Mouse (Mus musculus) lung, postnatal 14 days (tissue): ENCODE data around the gene Efcc1.
A peak's percentile ranks its signal among the peaks of the same experiment; 100 is the strongest.
"Not testable (repeated sequence)": the region's sequence is repeated elsewhere in the genome, so short reads cannot be mapped to it uniquely, and the experiment has no call there.

Source experiments
- DNase-seq: peaks from one replicate; pipeline ENCODE4 v3.0.0; 2021

Efcc1 gene

DNA sequence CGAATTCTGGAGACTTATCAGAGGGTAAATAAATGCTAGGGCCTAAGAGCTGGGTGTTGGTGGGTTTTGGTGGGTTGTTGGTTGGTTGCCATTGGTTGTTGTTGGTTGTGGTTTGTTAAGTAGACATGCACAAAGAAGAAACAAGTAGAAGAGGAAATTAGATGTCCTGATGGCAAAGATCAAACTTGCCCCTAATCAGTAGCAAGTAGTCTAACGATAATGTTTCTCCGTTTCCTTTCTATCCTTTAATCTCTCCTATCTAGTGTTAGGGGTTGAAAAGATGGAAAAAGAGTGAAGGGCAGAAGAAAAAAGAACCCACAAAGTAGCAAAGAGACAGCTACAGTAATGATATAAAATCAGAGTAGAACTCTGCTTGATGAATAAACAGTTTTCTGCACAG lies 14.0 kb downstream of the Efcc1 start:
- no peak for DNase-seq

- peak; percentile 29 for DNase-seq
These were observed 14.6 kb downstream of the Efcc1 start for GRCm38 (mm10) chr6:87745301-87745700.

GRCm38 (mm10) chr6:87746059-87746458 lies 15.4 kb downstream of the Efcc1 start:
- peak; percentile 24 for DNase-seq

DNA sequence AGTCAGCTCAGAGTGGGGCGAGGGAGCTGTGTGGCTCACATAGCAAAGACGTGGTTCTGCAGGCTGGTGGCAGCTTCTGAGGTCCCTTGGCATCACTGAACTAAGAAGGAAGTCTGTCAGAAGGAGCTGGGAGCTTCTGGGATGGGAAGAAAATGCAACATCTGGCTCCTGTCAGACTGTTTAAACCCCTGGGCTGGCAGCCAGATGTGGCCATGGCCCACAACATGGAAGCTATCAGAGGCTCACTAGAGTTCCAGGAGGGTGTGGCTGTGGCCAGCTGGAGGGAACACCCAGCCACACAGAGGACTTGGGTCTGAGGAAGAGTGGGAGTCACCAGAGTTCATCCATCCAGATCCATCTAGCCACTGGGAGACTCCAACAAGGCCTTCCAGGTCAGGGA lies 16.2 kb downstream of the Efcc1 start:
- DNase-seq: peak; percentile 56

DNA sequence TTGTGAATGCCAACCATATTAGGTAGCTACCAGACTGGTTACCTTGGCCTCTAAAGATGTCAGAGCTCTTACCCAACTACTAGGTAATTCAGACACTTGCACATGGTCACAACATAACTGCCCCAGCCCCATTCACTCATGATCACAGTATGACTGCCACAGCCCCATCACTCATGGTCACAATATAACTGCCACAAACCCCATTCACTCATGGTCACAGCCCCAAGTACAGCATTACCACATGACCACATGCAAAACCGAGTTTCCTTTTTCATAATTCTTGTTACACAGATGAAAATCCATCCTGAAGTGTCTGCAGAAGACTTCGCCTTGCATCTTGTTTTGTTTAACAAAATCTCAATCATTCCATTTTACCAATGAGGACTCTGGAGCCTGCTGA lies 17.4 kb downstream of the Efcc1 start:
- no peak for DNase-seq

DNA sequence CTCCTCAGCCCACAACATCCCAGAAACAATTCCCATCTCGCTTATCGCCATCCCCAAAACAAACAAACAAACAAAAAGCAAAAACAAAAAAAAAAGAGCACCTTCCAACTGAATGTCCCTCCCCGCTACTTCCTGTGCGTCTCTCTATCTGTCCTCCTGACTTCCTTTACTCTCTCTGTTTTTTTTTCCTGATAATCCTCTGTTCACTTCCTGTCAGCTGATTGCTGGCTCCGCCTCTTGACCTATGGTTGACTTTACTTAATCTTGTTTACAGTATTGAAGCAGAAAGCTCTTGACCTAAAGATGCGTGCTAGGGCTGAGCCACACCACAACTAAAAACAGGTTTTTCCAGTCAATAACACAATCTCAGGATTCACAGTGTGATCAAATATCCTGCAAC lies 17.9 kb downstream of the Efcc1 start:
- no peak for DNase-seq

DNA sequence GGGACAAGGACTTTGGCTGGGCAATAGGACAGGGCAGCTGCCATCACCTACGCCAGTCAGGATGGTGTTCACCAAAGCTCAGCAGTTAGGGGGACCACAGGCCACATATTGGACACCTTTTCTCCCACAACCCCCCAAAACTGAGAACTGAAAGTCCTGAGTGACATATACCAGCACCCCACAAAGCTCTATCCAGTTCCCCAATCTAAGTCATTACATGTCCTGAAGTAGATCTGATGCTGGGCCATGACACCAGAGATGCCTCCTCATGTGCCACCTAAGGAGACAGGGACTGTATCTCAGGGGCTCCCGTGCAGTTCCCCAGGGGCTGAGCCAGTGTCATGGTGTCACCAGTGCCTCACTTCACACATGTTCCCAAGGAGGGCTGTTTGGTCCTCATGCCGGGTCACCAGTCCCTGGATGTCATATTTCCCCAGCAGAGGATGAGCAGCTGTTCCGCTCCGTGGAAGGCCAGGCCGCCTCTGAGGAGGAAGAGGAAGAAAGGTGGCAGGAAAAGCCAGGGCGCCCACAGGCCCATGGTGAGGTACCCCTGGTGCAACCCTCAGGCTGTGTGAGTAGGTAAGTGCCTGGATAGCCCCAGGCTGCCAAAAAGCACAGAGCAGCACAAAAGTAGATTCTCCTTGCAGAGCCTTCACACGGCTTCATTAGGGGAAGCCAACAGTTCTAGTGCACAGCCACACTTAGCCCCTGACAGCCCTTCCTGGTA lies 19.7 kb downstream of the Efcc1 start:
- DNase-seq: no peak

- DNase-seq: no peak
These were observed 20.9 kb downstream of the Efcc1 start for GRCm38 (mm10) chr6:87751574-87751973.

DNA sequence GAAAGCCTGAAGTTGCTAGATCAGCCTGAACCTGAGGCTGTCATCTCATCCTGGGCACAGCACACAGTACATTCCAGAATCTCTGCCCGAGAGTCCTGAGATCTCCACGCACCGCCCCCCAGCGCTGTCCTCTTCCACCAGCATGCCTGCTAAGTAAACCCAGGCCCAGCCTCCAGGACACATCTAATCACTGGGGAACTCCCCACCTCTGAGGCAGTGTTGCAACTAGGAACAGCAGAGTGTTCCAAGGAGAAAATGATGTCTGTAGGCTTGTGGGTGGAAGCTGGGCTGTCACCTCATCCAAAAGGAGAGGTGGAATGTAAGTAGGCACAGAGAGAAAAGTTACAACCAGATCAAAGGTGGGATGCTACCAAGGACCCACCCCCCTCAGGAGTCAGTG lies 24.5 kb downstream of the Efcc1 start:
- DNase-seq: no peak

GRCm38 (mm10) chr6:87756896-87757295 lies 26.2 kb downstream of the Efcc1 start:
- no peak for DNase-seq

DNA sequence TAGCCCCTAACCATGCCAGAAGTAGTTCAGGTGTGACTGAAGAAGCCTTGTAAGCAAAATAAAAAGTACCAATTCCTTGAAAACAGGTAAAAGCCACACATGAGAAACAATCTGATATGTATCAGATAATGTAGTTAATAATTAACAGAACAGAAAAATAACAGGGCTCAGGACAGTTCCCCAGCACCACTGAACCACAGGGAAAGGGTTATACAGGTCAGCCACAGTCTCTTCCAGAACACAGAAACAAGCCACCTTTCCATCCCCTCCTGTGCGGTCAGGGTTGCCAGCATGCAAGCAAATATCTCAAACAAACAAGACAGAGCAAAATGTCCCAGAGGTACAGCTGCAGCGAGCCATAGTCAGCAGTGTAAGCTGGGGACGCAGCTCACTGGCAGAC lies 28.7 kb downstream of the Efcc1 start:
- no peak for DNase-seq

- no peak for DNase-seq
These were observed 29.2 kb downstream of the Efcc1 start for GRCm38 (mm10) chr6:87759850-87760249.

DNA sequence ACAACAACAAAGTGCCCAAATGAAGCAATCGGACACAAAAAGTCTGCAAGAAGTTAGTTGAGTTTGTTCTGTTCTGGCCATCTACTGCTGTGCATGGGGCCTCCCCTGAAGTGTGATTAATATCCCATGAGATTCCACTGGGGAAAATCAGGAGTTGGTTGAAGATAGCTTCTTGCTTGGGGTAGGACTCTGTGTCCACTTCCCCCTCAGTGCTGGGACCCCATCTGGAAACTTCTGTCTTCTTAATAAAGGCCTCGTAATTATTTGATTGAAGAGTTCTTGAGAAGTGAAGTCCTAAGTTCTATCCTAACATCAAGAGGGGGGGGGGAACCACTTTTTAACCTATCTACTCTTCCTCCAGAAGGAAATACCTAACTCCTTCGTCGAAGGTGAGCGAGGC lies 31.5 kb downstream of the Efcc1 start:
- DNase-seq: no peak

GRCm38 (mm10) chr6:87763376-87764280 lies 33.0 kb downstream of the Efcc1 start:
- peak; percentile 24 for DNase-seq

DNA sequence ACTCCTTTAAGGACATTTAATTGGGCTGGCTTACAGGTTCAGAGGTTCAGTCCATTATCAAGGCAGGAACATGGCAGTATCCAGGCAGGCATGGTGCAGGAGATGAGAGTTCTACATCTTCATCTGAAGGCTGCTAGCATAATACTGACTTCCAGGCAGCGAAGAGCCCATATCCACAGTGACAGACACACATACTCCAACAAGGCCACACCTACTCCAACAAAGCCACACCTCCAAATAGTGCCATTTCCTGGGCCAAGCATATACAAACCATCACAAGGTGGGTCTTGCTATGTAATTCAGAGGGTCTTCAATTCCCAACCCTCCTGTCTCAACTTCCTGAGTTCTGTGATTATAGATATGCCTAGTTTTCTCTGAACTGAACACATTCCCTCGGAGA lies 33.6 kb downstream of the Efcc1 start:
- DNase-seq: not testable (repeated sequence)

GRCm38 (mm10) chr6:87770626-87771025 lies 40.0 kb downstream of the Efcc1 start:
- DNase-seq: no peak

DNA sequence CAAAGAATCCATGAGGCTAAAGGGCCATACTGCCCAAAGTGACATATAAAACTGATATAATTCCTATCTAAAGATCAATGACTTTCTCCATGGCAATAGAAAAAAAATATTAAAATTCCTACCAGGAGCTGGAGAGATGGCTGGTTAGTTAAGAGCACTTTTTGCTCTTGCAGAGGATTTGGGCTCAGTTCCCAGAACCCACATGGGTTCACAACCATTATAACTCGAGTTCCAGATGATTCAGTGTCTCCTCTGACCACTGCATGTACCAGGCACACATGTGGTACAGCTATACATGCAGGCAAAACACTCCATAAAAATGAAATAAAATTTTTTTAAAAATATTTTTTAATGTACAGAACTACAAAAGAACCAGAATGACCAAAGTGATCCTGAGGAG lies 43.8 kb downstream of the Efcc1 start:
- DNase-seq: no peak

- DNase-seq: no peak
These were observed 44.2 kb downstream of the Efcc1 start for GRCm38 (mm10) chr6:87774909-87775308.

GRCm38 (mm10) chr6:87775588-87776245 lies 45.0 kb downstream of the Efcc1 start:
- no peak for DNase-seq

DNA sequence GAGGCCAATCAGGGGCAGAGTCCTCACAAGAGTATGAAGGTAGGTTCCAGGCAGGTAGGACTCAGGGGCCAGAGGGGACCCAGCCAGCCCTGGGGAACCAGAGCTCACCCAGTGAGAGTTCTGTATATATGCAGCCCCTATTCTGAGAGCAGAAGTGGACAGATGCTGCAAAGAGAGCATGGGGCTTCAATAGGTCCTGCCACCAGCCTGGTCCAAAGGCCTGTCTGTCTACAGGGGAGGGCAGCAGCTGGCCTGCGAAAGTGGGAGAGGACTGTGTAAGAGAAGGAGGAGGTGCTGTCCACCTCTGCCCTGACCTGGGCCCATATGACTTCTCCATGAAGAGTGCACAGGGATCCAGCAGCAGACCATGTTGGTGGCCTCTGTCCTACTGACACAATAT lies 46.0 kb downstream of the Efcc1 start:
- no peak for DNase-seq

GRCm38 (mm10) chr6:87777842-87778241 lies 47.2 kb downstream of the Efcc1 start, which contains the start of gene Gp9:
TSS of gene Gp9 (plus strand) at chr6:87778072.
- no peak for DNase-seq

- DNase-seq: no peak
These were observed 47.9 kb downstream of the Efcc1 start for GRCm38 (mm10) chr6:87778294-87779173.
